Mouse (Mus musculus) embryonic facial prominence, embryonic 14.5 days (tissue): ENCODE results near the gene Dcps. TPM values are rescaled to one million over a fixed set of nuclear protein-coding genes. Genes with fewer than 3 reads are reported as not detected.
A peak's percentile ranks its signal among the peaks of the same experiment; 100 is the strongest.

Experiments used
- ATAC-seq: fragments of 200-750 bp; cut with Nextera tagmentation; 2 replicates; pipeline ENCODE4 v1.8.0; 2017; ENCODE audit warnings: low read depth, moderate number of reproducible peaks, moderate TSS enrichment
- DNase-seq: peaks from one replicate; pipeline ENCODE4 v3.0.0-alpha.2; 2015; ENCODE audit warnings: low spot score
- H3K27ac ChIP-seq: fragments of 300-500 bp; sonication (generic); replicated peaks from 2 replicates; pipeline ENCODE4 v1.5.1; 2014; ENCODE audit warnings: low read depth, mild to moderate bottlenecking, low read length, moderate library complexity
- H3K27me3 ChIP-seq: fragments of 300-500 bp; sonication (generic); replicated peaks from 2 replicates; pipeline ENCODE4 v1.6.1; 2014; ENCODE audit warnings: low read length; ENCODE audit not compliant: control insufficient read depth, insufficient read depth
- H3K36me3 ChIP-seq: fragments of 300-500 bp; sonication (generic); 2 replicates; pipeline ENCODE4 v1.6.1; 2014; ENCODE audit warnings: low read length, mixed read lengths; ENCODE audit not compliant: control insufficient read depth, insufficient read depth
- H3K4me1 ChIP-seq: fragments of 300-500 bp; sonication (generic); 2 replicates; pipeline ENCODE4 v1.6.1; 2014; ENCODE audit warnings: antibody characterized with exemption, low read length; ENCODE audit not compliant: control insufficient read depth, insufficient read depth
- H3K4me2 ChIP-seq: fragments of 300-500 bp; sonication (generic); 2 replicates; pipeline ENCODE4 v1.6.1; 2014; ENCODE audit warnings: low read depth, mild to moderate bottlenecking, low read length, moderate library complexity, mixed read lengths
- H3K4me3 ChIP-seq: fragments of 300-500 bp; sonication (generic); 2 replicates; pipeline ENCODE4 v1.5.1; 2014; ENCODE audit warnings: low read depth, mild to moderate bottlenecking, low read length
- H3K9ac ChIP-seq: fragments of 300-500 bp; sonication (generic); 2 replicates; pipeline ENCODE4 v1.6.1; 2014; ENCODE audit warnings: low read depth, mild to moderate bottlenecking, low read length, moderate library complexity, mixed read lengths
- H3K9me3 ChIP-seq: fragments of 300-500 bp; sonication (generic); 2 replicates; pipeline ENCODE4 v1.6.1; 2016; ENCODE audit warnings: low read length; ENCODE audit not compliant: control insufficient read depth
- WGBS: fragments of 180-500 bp; shearing (Covaris S2); extraction: QIAGEN DNeasy Blood & Tissue Kit; methylation state at CpG from one replicate; pipeline ENCODE4 v1.1.7; 2014; 5-methylcytosine and 5-hydroxymethylcytosine counted together
- polyA plus RNA-seq: library from polyadenylated mRNA; unstranded; fragments of >200 nt; fragmentation: Nextera tagmentation; extraction: Ambion mirVana; gene quantifications from 2 replicates; pipeline ENCODE4 v1.2.1, GENCODE M21; 2014

Gene Dcps
- polyA plus RNA-seq, 1 experiment from 2014 or later: 59.3 TPM

GRCm38 (mm10) chr9:35166144-35166797 is 9.6 kb downstream of the Dcps start:
- 48% methylated on average over 1 of the region's 3 CpGs for WGBS
- Histone ChIP-seq H3K9me3 (no peaks in the 10 kb centered on the region), H3K27me3 (no peaks in the 10 kb centered on the region), H3K4me1 (no peaks in the 10 kb centered on the region), H3K4me2 (no peak overlapping the region), H3K9ac (no peak overlapping the region), H3K4me3 (no peak overlapping the region), H3K27ac (no peak overlapping the region), H3K36me3 (peaks cover 12% of the 10 kb centered on the region; the same call in 1 of the 2 replicates)
- ATAC-seq (peak; percentile 51; the same call in 1 of the 2 replicates), DNase-seq (peak; percentile 79)

GRCm38 (mm10) chr9:35164142-35164874 is 11.6 kb downstream of the Dcps start:
- Histone ChIP-seq H3K27me3 (no peaks in the 10 kb centered on the region), H3K27ac (no peak overlapping the region), H3K4me2 (no peak overlapping the region), H3K9ac (no peak overlapping the region), H3K36me3 (0 out of 2 replicates have a peak, but pooled peaks cover 5% of the 10 kb centered on the region), H3K4me3 (no peak overlapping the region), H3K9me3 (no peaks in the 10 kb centered on the region), H3K4me1 (no peaks in the 10 kb centered on the region)
- ATAC-seq (no peak), DNase-seq (no peak)
- 81% methylated on average over 5 of the region's 5 CpGs for WGBS

GRCm38 (mm10) chr9:35163011-35163690 is 12.7 kb downstream of the Dcps start:
- Histone ChIP-seq H3K4me2 (no peak overlapping the region), H3K36me3 (0 out of 2 replicates have a peak, but pooled peaks cover 5% of the 10 kb centered on the region), H3K27me3 (no peaks in the 10 kb centered on the region), H3K4me1 (no peaks in the 10 kb centered on the region), H3K9me3 (no peaks in the 10 kb centered on the region), H3K27ac (no peak overlapping the region), H3K4me3 (no peak overlapping the region), H3K9ac (no peak overlapping the region)
- no peak for ATAC-seq
- no peak for DNase-seq
- WGBS: 91% methylated on average over 11 of the region's 11 CpGs

- H3K36me3 ChIP-seq: 0 out of 2 replicates have a peak, but pooled peaks cover 5% of the 10 kb centered on the region
- H3K27ac ChIP-seq: no peak overlapping the region
- WGBS: 88% methylated on average over 7 of the region's 7 CpGs
- no peak overlapping the region for H3K9ac ChIP-seq
- H3K4me3 ChIP-seq: no peak overlapping the region
- no peak for ATAC-seq
- peaks cover 2% of the 10 kb centered on the region; the same call in 1 of the 2 replicates for H3K4me1 ChIP-seq
- no peak overlapping the region for H3K4me2 ChIP-seq
- DNase-seq: no peak
- no peaks in the 10 kb centered on the region for H3K9me3 ChIP-seq
- no peaks in the 10 kb centered on the region for H3K27me3 ChIP-seq
Measured at GRCm38 (mm10) chr9:35161721-35162120, 14.1 kb downstream of the Dcps start.

DNA sequence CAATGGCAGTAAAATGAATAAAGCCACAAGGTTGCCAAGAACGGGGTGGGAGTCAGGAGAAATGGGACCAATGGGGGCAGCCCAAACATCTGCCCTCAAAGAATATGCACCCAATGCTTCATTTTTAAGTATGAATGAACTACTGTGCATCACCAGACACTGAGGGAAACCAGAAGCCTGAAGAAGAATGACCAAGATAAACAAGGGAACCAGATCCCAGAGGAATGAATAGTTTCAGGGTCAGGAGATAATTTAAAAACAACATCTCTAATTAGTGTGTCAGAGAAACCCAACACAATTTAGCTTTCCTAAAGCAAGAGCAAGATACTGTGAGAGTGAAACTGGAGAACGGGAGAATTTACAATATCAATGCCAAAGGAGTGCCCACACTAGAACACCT is 15.2 kb downstream of the Dcps start:
- ATAC-seq (no peak), DNase-seq (no peak)
- Histone ChIP-seq H3K27ac (no peak overlapping the region), H3K9me3 (no peaks in the 10 kb centered on the region), H3K36me3 (0 out of 2 replicates have a peak, but pooled peaks cover 5% of the 10 kb centered on the region), H3K4me1 (peaks cover 8% of the 10 kb centered on the region), H3K4me2 (no peak overlapping the region), H3K27me3 (no peaks in the 10 kb centered on the region), H3K9ac (no peak overlapping the region), H3K4me3 (no peak overlapping the region)
- 60% methylated on average over 2 of the region's 2 CpGs for WGBS

GRCm38 (mm10) chr9:35158477-35158876 is 17.4 kb downstream of the Dcps start:
- WGBS: 63% methylated on average over 3 of the region's 3 CpGs
- H3K4me2 ChIP-seq: no peak overlapping the region
- no peaks in the 10 kb centered on the region for H3K27me3 ChIP-seq
- H3K27ac ChIP-seq: no peak overlapping the region
- ATAC-seq: no peak
- H3K4me1 ChIP-seq: peaks cover 8% of the 10 kb centered on the region
- DNase-seq: no peak
- H3K9me3 ChIP-seq: no peaks in the 10 kb centered on the region
- H3K9ac ChIP-seq: no peak overlapping the region
- no peak overlapping the region for H3K4me3 ChIP-seq
- 0 out of 2 replicates have a peak, but pooled peaks cover 5% of the 10 kb centered on the region for H3K36me3 ChIP-seq

DNA sequence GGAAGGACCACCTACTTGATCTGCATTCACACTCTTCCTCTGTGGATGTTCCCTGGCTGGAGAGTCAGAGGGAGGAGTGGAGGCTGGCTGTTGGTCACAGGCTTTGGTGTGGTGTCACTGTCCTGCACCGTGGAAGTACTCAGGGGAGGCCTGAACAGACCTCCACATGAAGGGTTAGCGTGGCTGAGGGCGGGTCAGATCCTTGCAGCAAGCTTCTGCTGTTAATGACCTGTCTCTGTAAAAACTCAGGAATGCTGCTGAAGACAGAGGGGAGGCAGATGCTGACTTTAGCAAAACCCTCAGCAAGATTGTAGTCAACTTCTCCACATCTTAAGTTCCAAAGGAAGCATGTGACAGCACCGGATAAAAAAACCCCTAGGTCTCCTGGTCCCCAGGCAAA is 19.0 kb downstream of the Dcps start:
- peak overlapping the region; percentile 73 for H3K27ac ChIP-seq
- H3K4me3 ChIP-seq: no peak overlapping the region
- no peaks in the 10 kb centered on the region for H3K9me3 ChIP-seq
- 77% methylated on average over 4 of the region's 4 CpGs for WGBS
- H3K27me3 ChIP-seq: no peaks in the 10 kb centered on the region
- peaks cover 8% of the 10 kb centered on the region for H3K4me1 ChIP-seq
- H3K9ac ChIP-seq: no peak overlapping the region
- H3K4me2 ChIP-seq: no peak overlapping the region
- ATAC-seq: no peak; the same call in 1 of the 2 replicates
- no peak for DNase-seq
- H3K36me3 ChIP-seq: no peaks in the 10 kb centered on the region

DNA sequence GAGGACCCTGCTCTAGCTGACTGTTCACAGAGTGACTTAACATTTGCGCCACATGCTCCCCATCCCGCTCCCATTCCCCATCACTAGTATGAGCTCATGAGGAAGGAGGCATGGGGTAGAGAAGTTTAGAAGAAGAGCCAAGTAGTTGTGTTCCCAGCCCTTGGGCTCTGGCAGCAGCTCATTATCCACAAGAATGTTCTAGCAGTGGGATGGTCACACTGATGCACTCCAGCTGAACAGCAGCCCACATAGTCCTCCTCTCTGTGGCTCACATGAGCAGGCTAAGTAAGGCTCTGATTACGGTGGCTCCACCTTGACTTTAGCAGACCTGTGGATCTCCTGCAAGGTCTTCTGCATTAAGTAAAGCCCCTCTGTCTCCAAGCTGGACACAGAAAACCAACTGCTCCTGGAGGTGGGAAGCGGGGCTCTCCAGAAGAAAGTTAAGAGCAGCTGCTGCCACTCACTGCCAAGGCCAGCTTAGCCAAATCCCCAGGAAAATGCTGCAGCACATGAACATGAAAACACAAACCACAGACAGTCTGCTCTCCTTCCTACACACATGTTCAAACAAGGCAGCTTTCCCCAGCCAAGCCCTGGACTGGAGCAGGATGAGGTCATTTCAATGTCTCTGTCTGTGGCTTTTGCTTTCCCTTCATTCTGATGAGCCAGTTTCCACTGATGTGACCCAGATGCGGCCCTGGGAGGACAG is 19.7 kb downstream of the Dcps start:
- no peak overlapping the region for H3K4me2 ChIP-seq
- H3K36me3 ChIP-seq: no peaks in the 10 kb centered on the region
- peaks cover 8% of the 10 kb centered on the region for H3K4me1 ChIP-seq
- no peak overlapping the region for H3K9ac ChIP-seq
- ATAC-seq (peak; percentile 86), DNase-seq (peak; percentile 84)
- H3K4me3 ChIP-seq: no peak overlapping the region
- WGBS: 69% methylated on average over 5 of the region's 5 CpGs
- no peaks in the 10 kb centered on the region for H3K9me3 ChIP-seq
- peak overlapping the region; percentile 73 for H3K27ac ChIP-seq
- H3K27me3 ChIP-seq: no peaks in the 10 kb centered on the region
